Mouse (Mus musculus) brain, adult 10 weeks (tissue): Measurements from ENCODE around the gene Efhc1. TPM values are rescaled to one million over a fixed set of nuclear protein-coding genes. Genes with fewer than 3 reads are reported as not detected.

ENCODE experiments used
- polyA plus RNA-seq: library from polyadenylated mRNA; stranded (reverse); fragments of 350-450 nt; fragmentation: Illumina TruSeq; extraction: RNeasy Lipid Tissue Mini Kit (QIAGEN cat#74804); gene quantifications from one replicate; pipeline ENCODE4 v1.2.3, GENCODE M21; 2015; ENCODE audit warnings: low read depth, low replicate concordance

Gene Efhc1
- 1.4 TPM for polyA plus RNA-seq

DNA sequence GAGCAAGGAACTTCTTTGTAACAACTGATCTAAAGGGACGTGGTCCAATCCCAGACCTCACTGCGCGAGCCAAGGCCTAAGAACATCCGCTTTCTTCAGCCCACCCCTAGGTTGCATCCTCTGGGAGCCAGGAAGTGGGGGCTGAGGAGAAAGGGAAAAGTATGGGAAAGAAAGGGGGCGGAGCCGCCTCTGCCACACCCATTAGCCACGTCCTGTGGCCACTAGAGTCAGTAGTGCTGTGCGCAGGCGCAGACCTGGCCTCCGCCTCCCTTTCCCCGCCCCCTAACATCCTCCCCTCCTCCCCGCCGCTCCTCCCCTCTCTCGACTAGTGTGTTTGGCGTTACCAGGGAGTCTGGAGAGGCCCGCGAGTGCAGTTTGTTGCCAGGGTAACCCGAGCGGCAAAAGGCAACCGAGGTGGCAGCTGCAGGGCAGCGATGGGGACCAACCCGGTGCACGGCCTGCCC lies at the start of gene Efhc1:
Gene Efhc1 (plus strand): TSS at position 327 of the 464 bp plus-strand sequence.

Other genes starting within 250 kb of the Efhc1 start
- not detected for gene Il17a, start 220.7 kb upstream of the Efhc1 start, polyA plus RNA-seq
- gene Il17f, start 161.0 kb upstream of the Efhc1 start, polyA plus RNA-seq, result not detected
- 2.6 TPM for gene Mcm3, start 131.3 kb upstream of the Efhc1 start, polyA plus RNA-seq
- 78.2 TPM for gene Paqr8, start 61.0 kb upstream of the Efhc1 start, polyA plus RNA-seq
- gene Tram2, start 127.6 kb downstream of the Efhc1 start, polyA plus RNA-seq, result 0.61 TPM